Mouse (Mus musculus) MEL (cell line): ENCODE data around the gene 4921507P07Rik. TPM values are rescaled to one million over a fixed set of nuclear protein-coding genes. Genes with fewer than 3 reads are reported as not detected.
A peak's percentile ranks its signal among the peaks of the same experiment; 100 is the strongest.

Experiments
- DNase-seq: peaks from one replicate; pipeline ENCODE4 v3.0.0; 2011; ENCODE audit warnings: low read depth, low spot score
- H3K27ac ChIP-seq: 2 replicates; pipeline ENCODE4 v1.5.1; 2012; ENCODE audit warnings: low read depth, mild to moderate bottlenecking, control low read depth, low read length, moderate library complexity; ENCODE audit not compliant: control insufficient read depth
- H3K27me3 ChIP-seq, 2 experiments: fragments of 150-350 bp in 1 of 2; sonication (generic) in 1 of 2; 2 replicates each; pipeline ENCODE4 v1.6.1; 2012; ENCODE audit warnings: low read length in 2 of 2, mild to moderate bottlenecking in 2 of 2, improper control_type of control experiment in 1 of 2, moderate library complexity in 1 of 2; ENCODE audit not compliant: insufficient read depth in 2 of 2, control insufficient read depth in 1 of 2
- H3K36me3 ChIP-seq, 2 experiments: 2 replicates each; pipeline ENCODE4 v1.6.1; 2012 to 2014; ENCODE audit warnings: low read length in 2 of 2, improper control_type of control experiment in 1 of 2, inconsistent platforms in 1 of 2, mild to moderate bottlenecking in 1 of 2; ENCODE audit not compliant: insufficient read depth in 2 of 2, control insufficient read depth in 1 of 2
- H3K4me1 ChIP-seq, 2 experiments: fragments of 150-350 bp in 1 of 2; sonication (generic) in 1 of 2; 2 replicates each; pipeline ENCODE4 v1.6.1; 2012; ENCODE audit warnings: low read length in 2 of 2, improper control_type of control experiment in 1 of 2, mild to moderate bottlenecking in 1 of 2; ENCODE audit not compliant: insufficient read depth in 2 of 2, control insufficient read depth in 1 of 2
- H3K4me3 ChIP-seq, 2 experiments: fragments of 150-350 bp in 1 of 2; sonication (generic) in 1 of 2; 2 replicates each; pipeline ENCODE4 v1.5.1; 2012; ENCODE audit warnings: low read depth in 2 of 2, low read length in 2 of 2, mild to moderate bottlenecking in 2 of 2, moderate library complexity in 2 of 2, control low read depth in 1 of 2, improper control_type of control experiment in 1 of 2; ENCODE audit not compliant: control insufficient read depth in 1 of 2, insufficient read depth in 1 of 2
- H3K79me2 ChIP-seq: 2 replicates; pipeline ENCODE4 v1.6.1; 2012; ENCODE audit warnings: mild to moderate bottlenecking, low read length, moderate library complexity; ENCODE audit not compliant: control insufficient read depth, poor library complexity, insufficient read depth
- H3K9ac ChIP-seq: 2 replicates; pipeline ENCODE4 v1.6.1; 2012; ENCODE audit warnings: low read depth, mild to moderate bottlenecking, control low read depth, low read length, moderate library complexity; ENCODE audit not compliant: control insufficient read depth, poor library complexity, severe bottlenecking
- H3K9me3 ChIP-seq: fragments of 150-350 bp; sonication (generic); replicated peaks from 2 replicates; pipeline ENCODE4 v1.6.1; 2012; ENCODE audit warnings: mild to moderate bottlenecking, low read length, improper control_type of control experiment, moderate library complexity; ENCODE audit not compliant: insufficient read depth
- BHLHE40 ChIP-seq: IDR thresholded peaks from 2 replicates; pipeline ENCODE4 v1.6.1; 2012; ENCODE audit warnings: low read depth, mild to moderate bottlenecking, inconsistent platforms, low read length, improper control_type of control experiment, borderline replicate concordance
- CTCF ChIP-seq, 3 experiments: IDR thresholded peaks in 2 of 3; conservative IDR thresholded peaks in 1 of 3; 2 replicates each; pipeline ENCODE4 v1.5.1; 2011 to 2012; ENCODE audit warnings: low read length in 3 of 3, low read depth in 2 of 3, mild to moderate bottlenecking in 2 of 3, improper control_type of control experiment in 1 of 3, inconsistent platforms in 1 of 3, mixed read lengths in 1 of 3, moderate library complexity in 1 of 3; ENCODE audit not compliant: control insufficient read depth in 1 of 3, insufficient read depth in 1 of 3, poor library complexity in 1 of 3, severe bottlenecking in 1 of 3
- E2F4 ChIP-seq: IDR thresholded peaks from 2 replicates; pipeline ENCODE4 v1.6.1; 2011; ENCODE audit warnings: low read depth, low read length, improper control_type of control experiment, borderline replicate concordance
- ELF1 ChIP-seq: IDR thresholded peaks from 2 replicates; pipeline ENCODE4 v1.6.1; 2014; ENCODE audit warnings: low read depth, mild to moderate bottlenecking, inconsistent platforms, low read length, improper control_type of control experiment, moderate library complexity
- ETS1 ChIP-seq: IDR thresholded peaks from 2 replicates; pipeline ENCODE4 v1.6.1; 2012; ENCODE audit warnings: low read depth, mild to moderate bottlenecking, inconsistent platforms, low read length, improper control_type of control experiment, moderate library complexity
- GABPA ChIP-seq: IDR thresholded peaks from 2 replicates; pipeline ENCODE4 v1.6.1; 2012; ENCODE audit warnings: low read depth, mild to moderate bottlenecking, inconsistent platforms, low read length, improper control_type of control experiment, moderate library complexity
- GATA1 ChIP-seq: IDR thresholded peaks from 2 replicates; pipeline ENCODE4 v1.6.1; 2011; ENCODE audit warnings: low read depth, low read length, improper control_type of control experiment
- HCFC1 ChIP-seq: IDR thresholded peaks from 2 replicates; pipeline ENCODE4 v1.6.1; 2012; ENCODE audit warnings: low read depth, mild to moderate bottlenecking, inconsistent platforms, low read length, improper control_type of control experiment, moderate library complexity
- JUND ChIP-seq: IDR thresholded peaks from 2 replicates; pipeline ENCODE4 v1.6.1; 2011; ENCODE audit warnings: low read depth, mild to moderate bottlenecking, improper control_type of control experiment, low read length
- KAT2A ChIP-seq: conservative IDR thresholded peaks from 2 replicates; pipeline ENCODE4 v1.6.1; 2012; ENCODE audit warnings: low read depth, low read length, improper control_type of control experiment, inconsistent platforms
- MAX ChIP-seq: IDR thresholded peaks from 2 replicates; pipeline ENCODE4 v1.6.1; 2011; ENCODE audit warnings: low read length, improper control_type of control experiment
- MAZ ChIP-seq: IDR thresholded peaks from 2 replicates; pipeline ENCODE4 v1.6.1; 2012; ENCODE audit warnings: low read depth, mild to moderate bottlenecking, inconsistent platforms, low read length, improper control_type of control experiment
- MXI1 ChIP-seq: IDR thresholded peaks from 2 replicates; pipeline ENCODE4 v1.6.1; 2011; ENCODE audit warnings: mild to moderate bottlenecking, low read depth, low read length, improper control_type of control experiment
- MYB ChIP-seq: IDR thresholded peaks from 2 replicates; pipeline ENCODE4 v1.6.1; 2011; ENCODE audit warnings: mild to moderate bottlenecking, low read depth, low read length, improper control_type of control experiment
- MYC ChIP-seq: IDR thresholded peaks from 2 replicates; pipeline ENCODE4 v1.6.1; 2011; ENCODE audit warnings: low read depth, mild to moderate bottlenecking, low read length, improper control_type of control experiment, moderate library complexity
- NELFE ChIP-seq: IDR thresholded peaks from 2 replicates; pipeline ENCODE4 v1.6.1; 2011; ENCODE audit warnings: low read depth, low read length, improper control_type of control experiment
- NRF1 ChIP-seq: IDR thresholded peaks from 2 replicates; pipeline ENCODE4 v1.6.1; 2014; ENCODE audit warnings: low read depth, mild to moderate bottlenecking, inconsistent platforms, low read length, improper control_type of control experiment, moderate library complexity; ENCODE audit not compliant: poor library complexity, insufficient read depth, severe bottlenecking
- POLR2A ChIP-seq, 2 experiments: IDR thresholded peaks; 2 replicates each; pipeline ENCODE4 v1.6.1; 2011 to 2012; ENCODE audit warnings: low read length in 2 of 2, mild to moderate bottlenecking in 2 of 2, control low read depth in 1 of 2, improper control_type of control experiment in 1 of 2, low read depth in 1 of 2, moderate library complexity in 1 of 2; ENCODE audit not compliant: control insufficient read depth in 1 of 2, insufficient read depth in 1 of 2, poor library complexity in 1 of 2
- POLR2AphosphoS2 ChIP-seq: IDR thresholded peaks from 2 replicates; pipeline ENCODE4 v1.6.1; 2011; ENCODE audit warnings: low read length, improper control_type of control experiment
- RAD21 ChIP-seq: IDR thresholded peaks from 2 replicates; pipeline ENCODE4 v1.6.1; 2011; ENCODE audit warnings: mild to moderate bottlenecking, low read depth, low read length, improper control_type of control experiment
- RCOR1 ChIP-seq: IDR thresholded peaks from 2 replicates; pipeline ENCODE4 v1.6.1; 2012; ENCODE audit warnings: low read depth, mild to moderate bottlenecking, inconsistent platforms, low read length, improper control_type of control experiment
- SIN3A ChIP-seq: IDR thresholded peaks from 2 replicates; pipeline ENCODE4 v1.6.1; 2012; ENCODE audit warnings: low read length, improper control_type of control experiment, inconsistent platforms
- SMC3 ChIP-seq: IDR thresholded peaks from 2 replicates; pipeline ENCODE4 v1.6.1; 2011; ENCODE audit warnings: low read depth, low read length, improper control_type of control experiment
- TAL1 ChIP-seq: IDR thresholded peaks from 2 replicates; pipeline ENCODE4 v1.6.1; 2012; ENCODE audit warnings: mild to moderate bottlenecking, inconsistent platforms, low read length, moderate library complexity, mixed read lengths
- TBP ChIP-seq: IDR thresholded peaks from 2 replicates; pipeline ENCODE4 v1.8.0; 2011; ENCODE audit warnings: low read depth, low read length, improper control_type of control experiment
- UBTF ChIP-seq: IDR thresholded peaks from 2 replicates; pipeline ENCODE4 v1.6.1; 2012; ENCODE audit warnings: low read depth, mild to moderate bottlenecking, inconsistent platforms, low read length, improper control_type of control experiment, moderate library complexity, borderline replicate concordance; ENCODE audit not compliant: insufficient read depth
- USF1 ChIP-seq: IDR thresholded peaks from 2 replicates; pipeline ENCODE4 v1.6.1; 2014; ENCODE audit warnings: low read depth, mild to moderate bottlenecking, inconsistent platforms, low read length, improper control_type of control experiment, moderate library complexity
- USF2 ChIP-seq, 2 experiments: IDR thresholded peaks; 2 replicates each; pipeline ENCODE4 v1.6.1; 2011 to 2012; ENCODE audit warnings: improper control_type of control experiment in 2 of 2, low read length in 2 of 2, borderline replicate concordance in 1 of 2, inconsistent platforms in 1 of 2, low read depth in 1 of 2, mild to moderate bottlenecking in 1 of 2; ENCODE audit not compliant: insufficient read depth in 1 of 2
- ZC3H11A ChIP-seq: IDR thresholded peaks from 2 replicates; pipeline ENCODE4 v1.6.1; 2012; ENCODE audit warnings: low read depth, mild to moderate bottlenecking, inconsistent platforms, low read length, improper control_type of control experiment
- ZKSCAN1 ChIP-seq: IDR thresholded peaks from 2 replicates; pipeline ENCODE4 v1.6.1; 2012; ENCODE audit warnings: low read depth, mild to moderate bottlenecking, inconsistent platforms, low read length, improper control_type of control experiment, moderate library complexity
- ZMIZ1 ChIP-seq: IDR thresholded peaks from 2 replicates; pipeline ENCODE4 v1.6.1; 2012; ENCODE audit warnings: low read depth, mild to moderate bottlenecking, inconsistent platforms, low read length, improper control_type of control experiment, moderate library complexity
- ZNF384 ChIP-seq: IDR thresholded peaks from 2 replicates; pipeline ENCODE4 v1.6.1; 2012; ENCODE audit warnings: low read depth, mild to moderate bottlenecking, inconsistent platforms, low read length, improper control_type of control experiment
- polyA plus RNA-seq, 2 experiments: library from polyadenylated mRNA; stranded (reverse) in 1 of 2; unstranded in 1 of 2; fragments of >175 nt in 1 of 2; fragments of >200 nt in 1 of 2; gene quantifications; 2 replicates each; pipeline versions ENCODE4 v1.2.1 to v1.2.4; 2012; ENCODE audit warnings: low replicate concordance in 2 of 2, low read depth in 1 of 2; ENCODE audit not compliant: insufficient read length in 2 of 2, insufficient read depth in 1 of 2, missing spikeins in 1 of 2
- total RNA-seq: library from RNA; depleted of rRNA; stranded (reverse); fragments of 300-350 nt; gene quantifications from 2 replicates; pipeline ENCODE4 v1.2.3, GENCODE M21; 2012

The 4921507P07Rik gene
- total and polyA plus RNA-seq, 3 experiments = 0.89 to 1.5 TPM; not detected in 1

DNA sequence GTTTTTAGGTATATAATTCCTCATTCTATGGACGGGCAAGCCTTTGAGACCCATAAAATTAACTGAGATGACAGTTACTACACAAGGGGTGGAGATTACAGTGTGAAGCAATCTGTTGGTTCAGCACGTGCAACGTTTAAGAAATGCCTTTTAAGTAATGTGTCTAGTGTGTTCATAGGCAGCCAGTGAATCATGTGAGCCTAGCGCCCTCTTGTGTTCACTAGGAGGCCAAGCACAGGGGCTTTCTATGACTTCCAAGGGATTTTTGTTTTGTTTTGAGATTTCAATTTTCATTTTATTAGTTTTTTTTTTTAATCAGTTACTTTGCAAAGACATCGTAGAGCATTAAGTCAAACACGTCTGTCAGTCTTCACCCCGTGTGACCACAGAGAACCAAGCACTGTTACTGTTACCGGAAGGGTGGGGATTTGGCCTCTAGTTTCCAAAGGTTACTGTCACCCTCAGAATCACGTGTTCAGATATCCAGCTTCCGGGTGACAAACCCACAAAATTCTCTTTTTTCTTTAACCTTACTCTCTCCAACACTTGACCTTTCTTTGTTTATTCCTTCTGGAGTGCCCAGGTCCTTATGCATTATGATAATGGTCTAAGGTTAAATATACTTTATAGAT lies 50.9 kb downstream of the 4921507P07Rik start:
- peak overlapping the region; percentile 42 for H3K27ac ChIP-seq
- peak overlapping the region; percentile 28 to 33; a peak in 3 of 4 replicates for H3K4me3 ChIP-seq
- H3K9me3 ChIP-seq = no peaks in the 10 kb centered on the region
- peaks cover 0 to 2% of the 10 kb centered on the region in 2 experiments; a peak in 1 of 4 replicates for H3K27me3 ChIP-seq
- peak overlapping the region; percentile 57 for H3K9ac ChIP-seq
- peaks cover 0 to 9% of the 10 kb centered on the region in 2 experiments; a peak in 1 of 4 replicates for H3K4me1 ChIP-seq
- DNase-seq = peak; percentile 83
- TF ChIP-seq NRF1 (no peak), CTCF (IDR thresholded peaks at IDR 0.05 in 2 of 3, conservative IDR thresholded peaks at IDR 0.05 in 1 of 3; ENCODE audit: control insufficient read depth in 1 of 3, insufficient read depth in 1 of 3, low read depth in 2 of 3, low read length in 3 of 3, poor library complexity in 1 of 3, severe bottlenecking in 1 of 3) (peak; percentile 78 to 89 (median 84)), ZNF384 (no peak), MAZ (no peak), JUND (peak; percentile 16; the same call in 1 of the 2 replicates), MAX (peak; percentile 94), USF1 (peak; percentile 84), GATA1 (no peak), USF2 (IDR thresholded peaks at IDR 0.05; ENCODE audit: borderline replicate concordance in 1 of 2, insufficient read depth in 1 of 2, low read depth in 1 of 2, low read length in 2 of 2) (peak in 1 of 2 experiments; percentile 51; a peak in 1 of 4 replicates), KAT2A (no peak), SIN3A (peak; percentile 89), POLR2A (IDR thresholded peaks at IDR 0.05; ENCODE audit: control insufficient read depth in 1 of 2, insufficient read depth in 1 of 2, low read depth in 1 of 2, low read length in 2 of 2, poor library complexity in 1 of 2) (no peak), E2F4 (no peak), POLR2AphosphoS2 (no peak), MYC (peak; percentile 97), TBP (peak; percentile 41; the same call in 1 of the 2 replicates), RCOR1 (0 out of 2 replicates have a peak, but pooled peaks have one; percentile 26), BHLHE40 (peak; percentile 98), RAD21 (peak; percentile 89), NELFE (0 out of 2 replicates have a peak, but pooled peaks have one; percentile 26), MXI1 (peak; percentile 94), TAL1 (no peak), SMC3 (peak; percentile 70), GABPA (no peak), ELF1 (peak; percentile 57; the same call in 1 of the 2 replicates), ZC3H11A (peak; percentile 74), ZMIZ1 (no peak), UBTF (no peak), MYB (0 out of 2 replicates have a peak, but pooled peaks have one; percentile 38), HCFC1 (0 out of 2 replicates have a peak, but pooled peaks have one; percentile 25), ETS1 (peak; percentile 34; the same call in 1 of the 2 replicates), ZKSCAN1 (no peak)
- TF ChIP-seq, all 39 proteins: peak for 19
- Histone ChIP-seq H3K36me3 (peaks cover 0 to 9% of the 10 kb centered on the region in 2 experiments; a peak in 2 of 4 replicates), H3K79me2 (no peaks in the 10 kb centered on the region)
